In the genomic region with DNA sequence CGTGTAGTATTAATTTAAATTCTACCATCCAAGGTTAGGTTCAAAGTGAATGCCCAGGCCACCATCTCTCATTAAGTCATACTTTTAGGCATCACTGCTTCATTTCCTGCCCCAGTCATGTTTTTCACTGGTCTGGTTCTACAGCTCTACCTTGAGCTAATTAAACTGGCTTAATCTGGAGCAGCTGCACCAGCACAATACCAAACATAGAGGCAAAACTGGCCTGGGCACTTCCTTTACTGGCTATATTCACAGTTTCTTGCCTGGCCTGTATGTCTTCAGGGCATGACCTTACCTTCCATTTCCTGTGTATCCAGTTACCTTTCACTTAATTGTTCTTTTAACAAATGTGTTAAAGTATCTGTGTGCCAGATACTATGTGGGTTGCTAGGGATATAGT, we compare ENCODE assay signal across 21 mouse cellular contexts.
A peak's percentile ranks its signal among the peaks of the same experiment; 100 is the strongest.
DNase-seq lines count a peak whose midpoint lies in the region; ATAC-seq and TF ChIP-seq lines count a peak whose summit lies in the region.
"Had no signal": no experiment of that assay in that cellular context is flagged by ENCODE, and none has a peak within 500 bp of the region (broad histone marks: within the 10 kb centered on the region; RNA-seq: fewer than 3 reads in every experiment).

No protein-coding gene starts in this region.

- no peak for TF ChIP-seq CTCF in stomach, postnatal 0 days (IDR thresholded peaks at IDR 0.05; ENCODE audit: low read depth)

- WGBS in embryonic facial prominence, embryonic 14.5 days = 52% methylated on average over 1 of the region's 1 CpGs
- 57% methylated on average over 1 of the region's 1 CpGs for WGBS in kidney, embryonic 16.5 days
- 80% methylated on average over 1 of the region's 1 CpGs for WGBS in stomach, postnatal 0 days
- 91% methylated on average over 1 of the region's 1 CpGs for WGBS in heart, embryonic 11.5 days (ENCODE audit: insufficient replicate concordance)
- 82% methylated on average over 1 of the region's 1 CpGs for WGBS in forebrain, embryonic 10.5 days

- no peaks in the 10 kb centered on the region for H3K9me3 ChIP-seq in embryonic facial prominence, embryonic 14.5 days (ENCODE audit: control insufficient read depth, low read length)
- no peaks in the 10 kb centered on the region for H3K9me3 ChIP-seq in kidney, embryonic 16.5 days (ENCODE audit: low read length)
- H3K9me3 ChIP-seq in stomach, postnatal 0 days (ENCODE audit: control insufficient read depth, low read length) = no peaks in the 10 kb centered on the region
- no peaks in the 10 kb centered on the region for H3K9me3 ChIP-seq in heart, embryonic 11.5 days (replicated peaks; ENCODE audit: control insufficient read depth, low read length)
- no peaks in the 10 kb centered on the region for H3K9me3 ChIP-seq in forebrain, embryonic 10.5 days
- H3K9me3 ChIP-seq: forebrain, embryonic 13.5 days; G1E; hindbrain, embryonic 13.5 days; limb, embryonic 15.5 days had no signal

- no peak overlapping the region for H3K4me2 ChIP-seq in embryonic facial prominence, embryonic 14.5 days (ENCODE audit: low read depth, low read length)
- H3K4me2 ChIP-seq in kidney, embryonic 16.5 days (replicated peaks; ENCODE audit: low read depth, low read length) = no peak overlapping the region
- H3K4me2 ChIP-seq in stomach, postnatal 0 days (replicated peaks; ENCODE audit: low read depth) = no peak overlapping the region
- H3K4me2 ChIP-seq in heart, embryonic 11.5 days = no peak overlapping the region
- H3K4me2 ChIP-seq: forebrain, embryonic 13.5 days; hindbrain, embryonic 13.5 days; limb, embryonic 15.5 days had no signal

- peak; percentile 78; the same call in 1 of the 2 replicates for ATAC-seq in embryonic facial prominence, embryonic 14.5 days (ENCODE audit: low read depth)
- ATAC-seq in kidney, embryonic 16.5 days (ENCODE audit: low FRiP score, low TSS enrichment) = no peak
- no peak for ATAC-seq in stomach, postnatal 0 days (ENCODE audit: low FRiP score, low TSS enrichment)
- no peak for ATAC-seq in heart, embryonic 11.5 days (replicated peaks; ENCODE audit: insufficient number of reproducible peaks, low FRiP score, low TSS enrichment)
- ATAC-seq: forebrain, embryonic 13.5 days; Patski had no signal

- peak; percentile 19 for DNase-seq in retina, postnatal 1 day
- no peak for DNase-seq in retina, embryonic 14.5 days (ENCODE audit: low spot score)
- peak; percentile 46 for DNase-seq in embryonic facial prominence, embryonic 14.5 days (ENCODE audit: low spot score)
- DNase-seq in stomach, postnatal 0 days (ENCODE audit: low spot score) = no peak
- no peak for DNase-seq in layer of hippocampus, adult 11-12 months (ENCODE audit: low spot score)
- DNase-seq in forebrain, embryonic 10.5 days (ENCODE audit: extremely low spot score, low spot score) = no peak
- DNase-seq: B cell, adult 2 months; cerebellum, adult 11 months; cerebellum, postnatal 10 days; gastrocnemius, postnatal 10 days; heart, adult 18-20 months; heart, postnatal 36 days; lung, postnatal 4 days had no signal

- no peak overlapping the region for H3K4me3 ChIP-seq in embryonic facial prominence, embryonic 14.5 days (ENCODE audit: low read depth, low read length)
- no peak overlapping the region for H3K4me3 ChIP-seq in kidney, embryonic 16.5 days (ENCODE audit: low read length)
- H3K4me3 ChIP-seq in stomach, postnatal 0 days (ENCODE audit: low read depth, low read length) = no peak overlapping the region
- no peak overlapping the region for H3K4me3 ChIP-seq in heart, embryonic 11.5 days (ENCODE audit: low read depth, low read length)
- no peak overlapping the region for H3K4me3 ChIP-seq in forebrain, embryonic 10.5 days
- H3K4me3 ChIP-seq: forebrain, embryonic 13.5 days; hindbrain, embryonic 13.5 days; limb, embryonic 15.5 days had no signal

- H3K36me3 ChIP-seq in embryonic facial prominence, embryonic 14.5 days (ENCODE audit: control insufficient read depth, insufficient read depth, low read length) = no peaks in the 10 kb centered on the region
- no peaks in the 10 kb centered on the region for H3K36me3 ChIP-seq in kidney, embryonic 16.5 days (ENCODE audit: insufficient read depth, low read length)
- no peaks in the 10 kb centered on the region for H3K36me3 ChIP-seq in stomach, postnatal 0 days (ENCODE audit: control insufficient read depth, insufficient read depth, low read length)
- no peaks in the 10 kb centered on the region for H3K36me3 ChIP-seq in heart, embryonic 11.5 days (ENCODE audit: control insufficient read depth, insufficient read depth, low read length)
- H3K36me3 ChIP-seq in forebrain, embryonic 10.5 days (replicated peaks) = 0 out of 2 replicates have a peak, but pooled peaks cover 6% of the 10 kb centered on the region
- H3K36me3 ChIP-seq: hindbrain, embryonic 13.5 days; limb, embryonic 15.5 days had no signal

- H3K4me1 ChIP-seq in embryonic facial prominence, embryonic 14.5 days (ENCODE audit: control insufficient read depth, insufficient read depth, low read length) = 0 out of 2 replicates have a peak, but pooled peaks cover 4% of the 10 kb centered on the region
- 0 out of 2 replicates have a peak, but pooled peaks cover 7% of the 10 kb centered on the region for H3K4me1 ChIP-seq in kidney, embryonic 16.5 days (ENCODE audit: insufficient read depth, low read length)
- no peaks in the 10 kb centered on the region for H3K4me1 ChIP-seq in stomach, postnatal 0 days (replicated peaks; ENCODE audit: control insufficient read depth, insufficient read depth)
- no peaks in the 10 kb centered on the region for H3K4me1 ChIP-seq in heart, embryonic 11.5 days (ENCODE audit: control insufficient read depth, insufficient read depth, low read length)
- H3K4me1 ChIP-seq in forebrain, embryonic 10.5 days = peaks cover 17% of the 10 kb centered on the region
- H3K4me1 ChIP-seq: forebrain, embryonic 13.5 days; hindbrain, embryonic 13.5 days; limb, embryonic 15.5 days had no signal

- peak; percentile 28 for TF ChIP-seq EP300 in stomach, postnatal 0 days (optimal IDR thresholded peaks at IDR 0.05)

- no peak overlapping the region for H3K9ac ChIP-seq in embryonic facial prominence, embryonic 14.5 days (ENCODE audit: low read depth, low read length)
- H3K9ac ChIP-seq in kidney, embryonic 16.5 days (replicated peaks; ENCODE audit: low read length) = no peak overlapping the region
- H3K9ac ChIP-seq in stomach, postnatal 0 days (ENCODE audit: low read length) = no peak overlapping the region
- H3K9ac ChIP-seq in heart, embryonic 11.5 days (ENCODE audit: low read depth, low read length) = no peak overlapping the region
- H3K9ac ChIP-seq: forebrain, embryonic 13.5 days; hindbrain, embryonic 13.5 days; limb, embryonic 15.5 days had no signal

- no peak overlapping the region for H3K27ac ChIP-seq in embryonic facial prominence, embryonic 14.5 days (replicated peaks; ENCODE audit: low read depth, low read length)
- H3K27ac ChIP-seq in kidney, embryonic 16.5 days (ENCODE audit: low read length) = peak overlapping the region; percentile 61
- H3K27ac ChIP-seq in stomach, postnatal 0 days (replicated peaks) = no peak overlapping the region
- no peak overlapping the region for H3K27ac ChIP-seq in heart, embryonic 11.5 days (ENCODE audit: low read depth, low read length)
- no peak overlapping the region for H3K27ac ChIP-seq in forebrain, embryonic 10.5 days
- H3K27ac ChIP-seq: forebrain, embryonic 13.5 days; hindbrain, embryonic 13.5 days; limb, embryonic 15.5 days had no signal

- no peaks in the 10 kb centered on the region for H3K27me3 ChIP-seq in embryonic facial prominence, embryonic 14.5 days (replicated peaks; ENCODE audit: control insufficient read depth, insufficient read depth, low read length)
- H3K27me3 ChIP-seq in kidney, embryonic 16.5 days (ENCODE audit: insufficient read depth, low read length) = no peaks in the 10 kb centered on the region
- no peaks in the 10 kb centered on the region for H3K27me3 ChIP-seq in stomach, postnatal 0 days (ENCODE audit: control insufficient read depth, insufficient read depth, low read length)
- H3K27me3 ChIP-seq in heart, embryonic 11.5 days (ENCODE audit: control insufficient read depth, insufficient read depth, low read length) = no peaks in the 10 kb centered on the region
- no peaks in the 10 kb centered on the region for H3K27me3 ChIP-seq in forebrain, embryonic 10.5 days (ENCODE audit: poor library complexity, severe bottlenecking)
- H3K27me3 ChIP-seq: CH12.LX; forebrain, embryonic 13.5 days; hindbrain, embryonic 13.5 days; limb, embryonic 15.5 days; Patski had no signal

Comparison
In these comparisons a context has a peak if more than half of its experiments do, and no peak if none do; other contexts are left out.
1. DNase-seq: peak in retina, postnatal 1 day (single experiment) and embryonic facial prominence, embryonic 14.5 days (single experiment); none in retina, embryonic 14.5 days (single experiment), stomach, postnatal 0 days (single experiment), layer of hippocampus, adult 11-12 months (single experiment) and forebrain, embryonic 10.5 days (single experiment).